Mouse (Mus musculus): ENCODE measurements around the gene Syp. TPM values are rescaled to one million over a fixed set of nuclear protein-coding genes. Genes with fewer than 3 reads are reported as not detected.
A peak's percentile ranks its signal among the peaks of the same experiment; 100 is the strongest.

Gene Syp
- polyA plus RNA-seq, 1 experiment from 2014 or later, result 5.4 TPM

GRCm38 (mm10) chrX:7679405-7680056 is 41.3 kb downstream of the Syp start:
- ATAC-seq, result peak; percentile 92
- peak overlapping the region; percentile 62 for H3K4me2 ChIP-seq (replicated peaks; ENCODE audit: low read depth)
- H3K4me1 ChIP-seq (replicated peaks; ENCODE audit: control insufficient read depth, insufficient read depth, low read length), result no peaks in the 10 kb centered on the region
- H3K9ac ChIP-seq (ENCODE audit: low read depth, low read length), result no peak overlapping the region
- TF ChIP-seq CTCF (IDR thresholded peaks at IDR 0.05; ENCODE audit: low read depth), result peak; percentile 85
- no peaks in the 10 kb centered on the region for H3K36me3 ChIP-seq (ENCODE audit: control insufficient read depth, insufficient read depth)
- 19% methylated on average over 27 of the region's 27 CpGs for WGBS
- H3K27ac ChIP-seq (ENCODE audit: low read depth, low read length), result no peak overlapping the region
- no peaks in the 10 kb centered on the region for H3K9me3 ChIP-seq (ENCODE audit: control insufficient read depth)
- H3K4me3 ChIP-seq (ENCODE audit: low read depth, low read length), result peak overlapping the region; percentile 18
- H3K27me3 ChIP-seq (replicated peaks; ENCODE audit: control insufficient read depth, insufficient read depth, low read length), result no peaks in the 10 kb centered on the region

GRCm38 (mm10) chrX:7680057-7680412 is 41.8 kb downstream of the Syp start:
- Histone ChIP-seq H3K36me3 (ENCODE audit: control insufficient read depth, insufficient read depth) (no peaks in the 10 kb centered on the region), H3K4me1 (replicated peaks; ENCODE audit: control insufficient read depth, insufficient read depth, low read length) (no peaks in the 10 kb centered on the region), H3K9ac (ENCODE audit: low read depth, low read length) (no peak overlapping the region), H3K4me3 (ENCODE audit: low read depth, low read length) (peak overlapping the region; percentile 18), H3K27me3 (replicated peaks; ENCODE audit: control insufficient read depth, insufficient read depth, low read length) (no peaks in the 10 kb centered on the region), H3K9me3 (ENCODE audit: control insufficient read depth) (no peaks in the 10 kb centered on the region), H3K27ac (ENCODE audit: low read depth, low read length) (no peak overlapping the region), H3K4me2 (replicated peaks; ENCODE audit: low read depth) (peak overlapping the region; percentile 62)
- TF ChIP-seq CTCF (IDR thresholded peaks at IDR 0.05; ENCODE audit: low read depth), result no peak
- WGBS, result 26% methylated on average over 12 of the region's 12 CpGs
- no peak for ATAC-seq

GRCm38 (mm10) chrX:7680864-7681263 is 42.6 kb downstream of the Syp start, which contains the start of gene Magix:
TSS of gene Magix (minus strand) at chrX:7681251.
- Histone ChIP-seq H3K4me2 (replicated peaks; ENCODE audit: low read depth) (peak within 1 kb of the TSS; percentile 62), H3K9ac (ENCODE audit: low read depth, low read length) (no peak within 1 kb of the TSS), H3K36me3 (ENCODE audit: control insufficient read depth, insufficient read depth) (no peaks in the 10 kb centered on the region), H3K27me3 (replicated peaks; ENCODE audit: control insufficient read depth, insufficient read depth, low read length) (no peaks in the 10 kb centered on the region), H3K27ac (ENCODE audit: low read depth, low read length) (peak within 1 kb of the TSS; percentile 15; the same call in 1 of the 2 replicates), H3K4me3 (ENCODE audit: low read depth, low read length) (peak within 1 kb of the TSS; percentile 18), H3K9me3 (ENCODE audit: control insufficient read depth) (no peaks in the 10 kb centered on the region), H3K4me1 (replicated peaks; ENCODE audit: control insufficient read depth, insufficient read depth, low read length) (no peaks in the 10 kb centered on the region)
- no peak for TF ChIP-seq CTCF (IDR thresholded peaks at IDR 0.05; ENCODE audit: low read depth)
- 62% methylated on average over 14 of the region's 14 CpGs for WGBS
- no peak for ATAC-seq

GRCm38 (mm10) chrX:7688321-7688720 is 50.0 kb downstream of the Syp start:
- H3K4me1 ChIP-seq (replicated peaks; ENCODE audit: control insufficient read depth, insufficient read depth, low read length), result no peaks in the 10 kb centered on the region
- no peaks in the 10 kb centered on the region for H3K9me3 ChIP-seq (ENCODE audit: control insufficient read depth)
- no peak for ATAC-seq
- no peaks in the 10 kb centered on the region for H3K36me3 ChIP-seq (ENCODE audit: control insufficient read depth, insufficient read depth)
- H3K4me2 ChIP-seq (replicated peaks; ENCODE audit: low read depth), result no peak overlapping the region
- no peak overlapping the region for H3K4me3 ChIP-seq (ENCODE audit: low read depth, low read length)
- no peak overlapping the region for H3K9ac ChIP-seq (ENCODE audit: low read depth, low read length)
- WGBS, result 86% methylated on average over 2 of the region's 2 CpGs
- no peak for TF ChIP-seq CTCF (IDR thresholded peaks at IDR 0.05; ENCODE audit: low read depth)
- H3K27ac ChIP-seq (ENCODE audit: low read depth, low read length), result no peak overlapping the region
- H3K27me3 ChIP-seq (replicated peaks; ENCODE audit: control insufficient read depth, insufficient read depth, low read length), result no peaks in the 10 kb centered on the region

- H3K4me1 ChIP-seq (replicated peaks; ENCODE audit: control insufficient read depth, insufficient read depth, low read length), result no peaks in the 10 kb centered on the region
- no peak overlapping the region for H3K4me3 ChIP-seq (ENCODE audit: low read depth, low read length)
- no peak for TF ChIP-seq CTCF (IDR thresholded peaks at IDR 0.05; ENCODE audit: low read depth)
- no peaks in the 10 kb centered on the region for H3K27me3 ChIP-seq (replicated peaks; ENCODE audit: control insufficient read depth, insufficient read depth, low read length)
- H3K27ac ChIP-seq (ENCODE audit: low read depth, low read length), result no peak overlapping the region
- no peaks in the 10 kb centered on the region for H3K9me3 ChIP-seq (ENCODE audit: control insufficient read depth)
- no peak overlapping the region for H3K9ac ChIP-seq (ENCODE audit: low read depth, low read length)
- H3K4me2 ChIP-seq (replicated peaks; ENCODE audit: low read depth), result no peak overlapping the region
- H3K36me3 ChIP-seq (ENCODE audit: control insufficient read depth, insufficient read depth), result no peaks in the 10 kb centered on the region
- WGBS, result 59% methylated on average over 3 of the region's 3 CpGs
- no peak for ATAC-seq
Observed at GRCm38 (mm10) chrX:7690486-7690885, 52.2 kb downstream of the Syp start.

DNA sequence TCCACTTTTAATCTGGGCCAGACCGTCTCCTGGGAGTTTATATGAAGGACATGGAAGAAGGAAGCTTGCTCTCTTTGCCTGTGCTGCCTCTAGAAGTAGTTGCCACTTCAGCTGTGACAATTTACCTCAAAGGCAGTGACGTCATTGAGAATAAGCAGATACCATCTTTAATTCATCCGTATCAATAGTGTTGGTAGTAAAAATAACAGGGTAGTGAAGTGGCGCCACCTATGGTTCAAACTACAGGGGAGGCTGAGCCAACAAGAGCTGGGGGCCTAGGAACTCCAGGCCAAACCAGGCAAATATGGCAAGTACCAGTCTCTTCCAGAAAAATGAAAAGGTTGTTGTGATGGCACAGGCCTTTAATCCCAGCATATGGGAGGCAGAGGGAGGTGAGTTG is 54.6 kb downstream of the Syp start:
- Histone ChIP-seq H3K4me3 (ENCODE audit: low read depth, low read length) (no peak overlapping the region), H3K4me2 (replicated peaks; ENCODE audit: low read depth) (no peak overlapping the region), H3K9ac (ENCODE audit: low read depth, low read length) (no peak overlapping the region), H3K9me3 (ENCODE audit: control insufficient read depth) (no peaks in the 10 kb centered on the region), H3K36me3 (ENCODE audit: control insufficient read depth, insufficient read depth) (no peaks in the 10 kb centered on the region), H3K4me1 (replicated peaks; ENCODE audit: control insufficient read depth, insufficient read depth, low read length) (no peaks in the 10 kb centered on the region), H3K27ac (ENCODE audit: low read depth, low read length) (no peak overlapping the region), H3K27me3 (replicated peaks; ENCODE audit: control insufficient read depth, insufficient read depth, low read length) (no peaks in the 10 kb centered on the region)
- 29% methylated on average over 4 of the region's 4 CpGs for WGBS
- peak; percentile 70 for TF ChIP-seq CTCF (IDR thresholded peaks at IDR 0.05; ENCODE audit: low read depth)
- ATAC-seq, result no peak

Data from intestine, postnatal 0 days (tissue).